Mouse (Mus musculus): Measurements from ENCODE around the gene Mrpl44. TPM values are rescaled to one million over a fixed set of nuclear protein-coding genes. Genes with fewer than 3 reads are reported as not detected.

The Mrpl44 gene
- total and polyA plus RNA-seq, 2 experiments from 2014 or later, result 33.3 to 46.5 TPM

DNA sequence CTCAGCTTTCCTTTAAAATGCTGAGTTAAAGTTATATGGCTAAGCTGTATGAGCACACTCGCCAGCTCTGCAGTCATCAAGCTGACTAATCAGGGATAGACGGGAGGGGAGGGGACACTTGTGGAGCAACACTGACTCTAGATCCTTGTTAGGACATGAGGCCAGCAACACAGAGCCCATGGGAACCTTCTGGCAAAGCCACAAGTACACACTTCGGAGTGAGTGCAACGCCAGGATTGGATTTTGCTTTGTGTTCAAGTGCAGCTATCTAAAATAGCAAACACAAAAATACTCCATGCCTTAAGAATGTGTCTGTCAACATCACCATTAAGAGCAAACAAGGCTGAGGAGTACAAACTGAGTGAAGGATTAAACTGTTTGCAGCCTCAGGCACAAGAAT, 29.8 kb upstream of the Mrpl44 start:
- Histone ChIP-seq H3K4me2 (ENCODE audit: low read depth) (no peak overlapping the region), H3K4me3 (ENCODE audit: low read depth, low read length) (no peak overlapping the region), H3K27ac (ENCODE audit: low read depth, low read length) (no peak overlapping the region), H3K27me3 (ENCODE audit: insufficient read depth, low read length) (no peaks in the 10 kb centered on the region), H3K4me1 (ENCODE audit: insufficient read depth) (no peaks in the 10 kb centered on the region), H3K9me3 (ENCODE audit: low read length) (no peaks in the 10 kb centered on the region), H3K36me3 (ENCODE audit: insufficient read depth) (no peaks in the 10 kb centered on the region), H3K9ac (no peak overlapping the region)
- WGBS, result 89% methylated on average over 4 of the region's 4 CpGs
- DNase-seq (no peak), ATAC-seq (no peak)
- TF ChIP-seq CTCF (IDR thresholded peaks at IDR 0.05; ENCODE audit: low read depth), result no peak

DNA sequence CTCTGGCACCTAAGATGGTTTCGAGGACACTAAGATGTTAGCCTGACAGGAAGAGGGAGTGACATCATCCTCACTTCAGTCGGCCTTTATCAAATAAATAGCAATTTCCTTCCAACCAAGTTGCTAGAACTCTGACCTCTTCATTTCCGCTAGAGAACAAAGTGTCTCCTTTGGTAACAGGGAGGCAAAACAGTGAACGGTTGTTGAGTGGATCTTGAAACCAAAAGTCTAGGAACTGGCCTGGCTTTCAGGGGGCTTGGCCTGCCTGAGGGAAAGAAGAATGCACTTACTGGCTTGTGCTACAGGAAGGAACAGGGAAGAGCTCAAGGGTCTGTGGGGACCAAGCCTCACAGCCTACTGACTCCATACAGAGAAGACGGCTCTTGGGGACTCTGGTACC, 24.6 kb upstream of the Mrpl44 start:
- H3K36me3 ChIP-seq (ENCODE audit: insufficient read depth), result no peaks in the 10 kb centered on the region; the same call in 1 of the 2 replicates
- H3K4me3 ChIP-seq (ENCODE audit: low read depth, low read length), result no peak overlapping the region
- H3K4me1 ChIP-seq (ENCODE audit: insufficient read depth), result no peaks in the 10 kb centered on the region
- DNase-seq (no peak), ATAC-seq (no peak)
- H3K9ac ChIP-seq, result no peak overlapping the region
- no peaks in the 10 kb centered on the region for H3K27me3 ChIP-seq (ENCODE audit: insufficient read depth, low read length)
- H3K27ac ChIP-seq (ENCODE audit: low read depth, low read length), result no peak overlapping the region
- H3K4me2 ChIP-seq (ENCODE audit: low read depth), result no peak overlapping the region
- no peaks in the 10 kb centered on the region for H3K9me3 ChIP-seq (ENCODE audit: low read length)
- no peak for TF ChIP-seq CTCF (IDR thresholded peaks at IDR 0.05; ENCODE audit: low read depth)
- 87% methylated on average over 5 of the region's 5 CpGs for WGBS

DNA sequence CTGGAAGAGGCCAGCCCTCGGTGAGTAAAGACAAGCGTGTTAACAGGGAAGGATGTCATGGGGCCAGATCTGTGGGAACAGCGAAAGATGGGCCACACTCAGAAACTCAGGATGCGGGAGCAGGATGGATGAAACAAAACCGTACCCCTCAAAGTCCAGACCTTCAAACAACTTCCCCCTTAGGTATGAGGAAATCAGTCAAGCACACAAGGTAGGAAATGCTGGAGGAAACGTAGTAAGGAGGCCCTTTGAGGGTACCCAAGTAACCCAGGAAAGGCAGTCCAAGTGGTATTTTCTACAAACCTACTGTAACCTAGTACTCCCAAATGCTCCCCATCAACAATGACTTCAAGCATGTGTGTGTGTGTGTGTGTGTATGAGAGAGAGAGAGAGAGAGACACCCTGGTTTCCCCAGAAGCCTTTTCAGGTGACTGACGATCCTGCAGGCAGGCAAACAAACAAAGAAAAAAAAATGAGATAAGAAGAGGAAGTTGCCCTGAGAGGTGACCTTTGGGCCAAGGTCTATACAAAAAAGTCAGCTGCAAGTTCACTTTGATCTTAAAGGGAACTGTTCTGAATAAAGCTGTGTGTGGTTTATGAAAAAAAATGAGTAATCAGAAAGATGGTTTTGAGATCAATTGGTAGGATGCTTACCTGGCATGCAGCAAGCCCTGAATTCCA, 23.7 kb upstream of the Mrpl44 start:
- no peak overlapping the region for H3K9ac ChIP-seq
- no peak overlapping the region for H3K4me3 ChIP-seq (ENCODE audit: low read depth, low read length)
- ATAC-seq, result no peak
- no peaks in the 10 kb centered on the region for H3K4me1 ChIP-seq (ENCODE audit: insufficient read depth)
- no peak for TF ChIP-seq CTCF (IDR thresholded peaks at IDR 0.05; ENCODE audit: low read depth)
- no peak for DNase-seq
- no peaks in the 10 kb centered on the region for H3K9me3 ChIP-seq (ENCODE audit: low read length)
- H3K36me3 ChIP-seq (ENCODE audit: insufficient read depth), result no peaks in the 10 kb centered on the region; the same call in 1 of the 2 replicates
- 86% methylated on average over 7 of the region's 7 CpGs for WGBS
- H3K27ac ChIP-seq (ENCODE audit: low read depth, low read length), result no peak overlapping the region; the same call in 1 of the 2 replicates
- H3K27me3 ChIP-seq (ENCODE audit: insufficient read depth, low read length), result no peaks in the 10 kb centered on the region
- no peak overlapping the region for H3K4me2 ChIP-seq (ENCODE audit: low read depth)

DNA sequence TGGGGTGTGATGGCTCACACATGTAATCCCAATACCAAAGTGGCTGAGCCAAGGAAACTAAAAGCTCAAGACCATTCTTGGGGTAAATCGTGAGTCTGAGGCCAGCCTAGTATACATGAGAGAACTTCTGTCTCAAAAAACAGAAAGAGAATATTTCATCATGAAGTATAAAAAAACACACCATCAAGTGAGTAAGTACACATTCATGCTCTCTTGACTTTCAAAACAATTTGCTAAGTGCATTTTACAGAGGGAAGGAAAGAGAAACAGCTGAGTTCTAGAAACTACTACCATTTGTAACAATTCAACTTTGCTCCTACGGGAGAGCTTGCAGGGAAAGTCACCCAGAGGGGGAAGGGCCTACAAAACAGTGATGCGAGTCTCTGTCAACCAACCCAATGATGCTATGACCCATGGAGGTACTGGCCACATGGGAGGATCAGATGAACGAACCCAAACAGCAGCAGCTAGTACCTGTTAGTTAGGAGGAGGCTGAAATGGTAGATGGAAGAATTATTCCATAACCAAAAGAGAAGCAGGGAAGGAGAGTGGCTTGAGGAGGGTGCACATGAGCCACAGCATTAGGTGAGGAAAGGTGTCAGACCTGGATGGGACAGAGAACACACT, 23.0 kb upstream of the Mrpl44 start:
- Histone ChIP-seq H3K4me1 (ENCODE audit: insufficient read depth) (no peaks in the 10 kb centered on the region), H3K9ac (no peak overlapping the region), H3K36me3 (ENCODE audit: insufficient read depth) (no peaks in the 10 kb centered on the region; the same call in 1 of the 2 replicates), H3K27ac (ENCODE audit: low read depth, low read length) (no peak overlapping the region), H3K27me3 (ENCODE audit: insufficient read depth, low read length) (no peaks in the 10 kb centered on the region), H3K9me3 (ENCODE audit: low read length) (no peaks in the 10 kb centered on the region), H3K4me3 (ENCODE audit: low read depth, low read length) (no peak overlapping the region), H3K4me2 (ENCODE audit: low read depth) (no peak overlapping the region)
- WGBS, result 87% methylated on average over 4 of the region's 4 CpGs
- no peak for TF ChIP-seq CTCF (IDR thresholded peaks at IDR 0.05; ENCODE audit: low read depth)
- DNase-seq, result no peak
- no peak for ATAC-seq

DNA sequence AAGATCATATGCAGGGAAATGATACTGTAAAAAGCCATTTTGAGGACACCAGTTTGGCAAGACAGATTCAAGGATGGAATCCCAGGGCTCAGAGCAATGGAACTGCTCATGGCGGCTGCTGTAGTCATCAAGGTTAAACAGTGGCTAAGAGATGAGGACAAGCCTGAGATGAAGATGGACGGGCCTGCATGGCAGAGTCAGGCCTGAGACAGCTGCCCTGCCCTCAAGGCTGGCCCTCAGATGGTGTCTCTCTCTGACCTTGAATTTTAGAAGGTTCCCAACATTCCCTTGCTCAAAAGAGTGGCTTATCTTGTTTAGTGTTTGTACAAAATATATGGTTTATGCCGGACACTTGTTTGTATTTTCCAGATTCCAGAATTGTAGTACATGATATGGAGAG, 22.4 kb upstream of the Mrpl44 start:
- WGBS, result 93% methylated on average over 3 of the region's 3 CpGs
- no peak overlapping the region for H3K9ac ChIP-seq
- no peaks in the 10 kb centered on the region for H3K4me1 ChIP-seq (ENCODE audit: insufficient read depth)
- TF ChIP-seq CTCF (IDR thresholded peaks at IDR 0.05; ENCODE audit: low read depth), result no peak
- DNase-seq (no peak), ATAC-seq (no peak)
- no peaks in the 10 kb centered on the region for H3K9me3 ChIP-seq (ENCODE audit: low read length)
- H3K4me2 ChIP-seq (ENCODE audit: low read depth), result no peak overlapping the region
- no peaks in the 10 kb centered on the region; the same call in 1 of the 2 replicates for H3K36me3 ChIP-seq (ENCODE audit: insufficient read depth)
- H3K27ac ChIP-seq (ENCODE audit: low read depth, low read length), result no peak overlapping the region
- H3K4me3 ChIP-seq (ENCODE audit: low read depth, low read length), result no peak overlapping the region
- no peaks in the 10 kb centered on the region for H3K27me3 ChIP-seq (ENCODE audit: insufficient read depth, low read length)

DNA sequence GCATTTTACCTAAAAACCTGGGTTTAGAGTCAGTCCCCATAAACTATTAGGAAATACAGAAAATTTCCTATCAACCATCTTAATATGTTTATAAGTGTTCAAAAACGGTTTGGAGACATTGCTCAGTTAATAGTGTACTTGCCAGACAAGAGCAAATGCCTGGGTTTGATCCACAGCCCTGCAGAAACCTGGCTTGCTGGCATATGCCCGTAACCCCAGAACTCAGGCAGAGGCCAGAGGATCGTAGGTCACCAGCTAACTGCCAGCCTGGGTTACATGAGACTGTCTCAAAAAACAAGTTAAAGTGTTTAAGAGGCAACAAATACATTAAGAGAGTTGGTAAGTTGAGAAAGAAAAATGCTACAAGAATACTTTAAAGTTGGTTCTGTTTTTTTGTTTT, 20.9 kb upstream of the Mrpl44 start:
- WGBS, result 93% methylated on average over 3 of the region's 3 CpGs
- ATAC-seq (no peak), DNase-seq (no peak)
- Histone ChIP-seq H3K27ac (ENCODE audit: low read depth, low read length) (no peak overlapping the region), H3K36me3 (ENCODE audit: insufficient read depth) (no peaks in the 10 kb centered on the region; the same call in 1 of the 2 replicates), H3K27me3 (ENCODE audit: insufficient read depth, low read length) (no peaks in the 10 kb centered on the region), H3K4me3 (ENCODE audit: low read depth, low read length) (no peak overlapping the region), H3K9ac (no peak overlapping the region), H3K9me3 (ENCODE audit: low read length) (no peaks in the 10 kb centered on the region), H3K4me1 (ENCODE audit: insufficient read depth) (peaks cover 8% of the 10 kb centered on the region; the same call in 1 of the 2 replicates), H3K4me2 (ENCODE audit: low read depth) (no peak overlapping the region)
- no peak for TF ChIP-seq CTCF (IDR thresholded peaks at IDR 0.05; ENCODE audit: low read depth)

DNA sequence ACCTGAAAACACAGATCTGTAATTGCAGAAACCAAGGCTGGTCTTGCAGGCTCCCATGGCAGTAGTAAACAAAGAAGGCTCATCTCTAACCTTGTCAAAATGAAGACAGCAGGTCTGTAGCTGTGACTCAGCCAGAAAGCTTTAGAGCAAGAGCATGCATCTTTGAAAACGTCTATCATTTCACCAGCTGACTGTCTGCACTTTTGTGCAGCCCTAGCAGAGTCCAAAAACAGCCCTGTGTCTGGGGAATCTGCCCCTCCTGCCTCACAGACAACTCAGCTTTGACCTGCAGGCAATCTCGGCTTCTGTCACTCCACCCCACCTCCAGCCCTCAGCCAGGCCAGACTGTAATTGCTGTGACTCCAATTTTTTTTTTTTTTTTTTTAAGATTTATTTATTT, 20.4 kb upstream of the Mrpl44 start:
- Histone ChIP-seq H3K4me3 (ENCODE audit: low read depth, low read length) (no peak overlapping the region), H3K27me3 (ENCODE audit: insufficient read depth, low read length) (no peaks in the 10 kb centered on the region), H3K4me2 (ENCODE audit: low read depth) (no peak overlapping the region), H3K9ac (no peak overlapping the region), H3K27ac (ENCODE audit: low read depth, low read length) (no peak overlapping the region), H3K36me3 (ENCODE audit: insufficient read depth) (no peaks in the 10 kb centered on the region; the same call in 1 of the 2 replicates), H3K9me3 (ENCODE audit: low read length) (no peaks in the 10 kb centered on the region), H3K4me1 (ENCODE audit: insufficient read depth) (peaks cover 11% of the 10 kb centered on the region; the same call in 1 of the 2 replicates)
- DNase-seq (no peak), ATAC-seq (no peak)
- TF ChIP-seq CTCF (IDR thresholded peaks at IDR 0.05; ENCODE audit: low read depth), result no peak
- 60% methylated on average over 2 of the region's 2 CpGs for WGBS

All from forebrain, postnatal 0 days (tissue).